Mouse (Mus musculus) MEL-GATA-1-ER (cell line): ENCODE results near the gene 2410131K14Rik.
A peak's percentile ranks its signal among the peaks of the same experiment; 100 is the strongest.

Experiments
- DNase-seq: peaks from one replicate; pipeline ENCODE4 v3.0.0-alpha.2; 2012; ENCODE audit warnings: low read depth; ENCODE audit errors: extremely low read depth

Gene 2410131K14Rik

GRCm38 (mm10) chr5:118260642-118261041 lies 15.6 kb downstream of the 2410131K14Rik start:
- DNase-seq, result no peak

GRCm38 (mm10) chr5:118261181-118261580 lies 16.2 kb downstream of the 2410131K14Rik start:
- DNase-seq, result no peak

- no peak for DNase-seq
Observed at GRCm38 (mm10) chr5:118262418-118262817, 17.4 kb downstream of the 2410131K14Rik start.

- no peak for DNase-seq
Observed at GRCm38 (mm10) chr5:118264279-118264678, 19.3 kb downstream of the 2410131K14Rik start.

- DNase-seq, result no peak
Observed at GRCm38 (mm10) chr5:118265366-118265765, 20.3 kb downstream of the 2410131K14Rik start.

- no peak for DNase-seq
Observed at GRCm38 (mm10) chr5:118266309-118266708, 21.3 kb downstream of the 2410131K14Rik start.

GRCm38 (mm10) chr5:118268987-118269386 lies 24.0 kb downstream of the 2410131K14Rik start:
- peak; percentile 14 for DNase-seq

- DNase-seq, result no peak
Observed at GRCm38 (mm10) chr5:118271449-118272110, 26.6 kb downstream of the 2410131K14Rik start.

GRCm38 (mm10) chr5:118273446-118273845 lies 28.4 kb downstream of the 2410131K14Rik start:
- DNase-seq, result no peak

GRCm38 (mm10) chr5:118274546-118274945 lies 29.5 kb downstream of the 2410131K14Rik start:
- no peak for DNase-seq

- DNase-seq, result no peak
Observed at GRCm38 (mm10) chr5:118276281-118276680, 31.3 kb downstream of the 2410131K14Rik start.

- DNase-seq, result no peak
Observed at GRCm38 (mm10) chr5:118276711-118277110, 31.7 kb downstream of the 2410131K14Rik start.

- DNase-seq, result no peak
Observed at GRCm38 (mm10) chr5:118277741-118278495, 32.9 kb downstream of the 2410131K14Rik start.

GRCm38 (mm10) chr5:118291453-118291852 lies 46.4 kb downstream of the 2410131K14Rik start:
- DNase-seq, result no peak

GRCm38 (mm10) chr5:118292476-118292875 lies 47.4 kb downstream of the 2410131K14Rik start:
- DNase-seq, result no peak

GRCm38 (mm10) chr5:118294086-118294864 lies 49.2 kb downstream of the 2410131K14Rik start:
- no peak for DNase-seq

- no peak for DNase-seq
Observed at GRCm38 (mm10) chr5:118294865-118295258, 49.8 kb downstream of the 2410131K14Rik start.

GRCm38 (mm10) chr5:118297338-118297746 lies 52.3 kb downstream of the 2410131K14Rik start:
- DNase-seq, result no peak

- DNase-seq, result no peak
Observed at GRCm38 (mm10) chr5:118299720-118300400, 54.8 kb downstream of the 2410131K14Rik start.

GRCm38 (mm10) chr5:118302466-118303155 lies 57.6 kb downstream of the 2410131K14Rik start:
- no peak for DNase-seq
